Mouse (Mus musculus) hindbrain, embryonic 11.5 days (tissue): ENCODE data around the gene Fcrlb. TPM values are rescaled to one million over a fixed set of nuclear protein-coding genes. Genes with fewer than 3 reads are reported as not detected.

Source experiments
- ATAC-seq: fragments of 200-750 bp; cut with Nextera tagmentation; 2 replicates; pipeline ENCODE4 v1.8.0; 2017; ENCODE audit warnings: mild to moderate bottlenecking, moderate TSS enrichment, moderate library complexity; ENCODE audit not compliant: low FRiP score
- DNase-seq: peaks from one replicate; pipeline ENCODE4 v3.0.0-alpha.2; 2015; ENCODE audit warnings: low spot score
- H3K27ac ChIP-seq: fragments of 300-500 bp; sonication (generic); 2 replicates; pipeline ENCODE4 v1.5.1; 2014; ENCODE audit warnings: mild to moderate bottlenecking, low read depth, low read length
- H3K27me3 ChIP-seq: fragments of 300-500 bp; sonication (generic); 2 replicates; pipeline ENCODE4 v1.6.1; 2014; ENCODE audit warnings: mild to moderate bottlenecking, low read length, moderate library complexity, mixed read lengths; ENCODE audit not compliant: control insufficient read depth, insufficient read depth
- H3K36me3 ChIP-seq: fragments of 300-500 bp; sonication (generic); 2 replicates; pipeline ENCODE4 v1.6.1; 2014; ENCODE audit warnings: mild to moderate bottlenecking, low read length, moderate library complexity, mixed read lengths; ENCODE audit not compliant: control insufficient read depth, insufficient read depth
- H3K4me1 ChIP-seq: fragments of 300-500 bp; sonication (generic); replicated peaks from 2 replicates; pipeline ENCODE4 v1.6.1; 2014; ENCODE audit warnings: low read length, mixed read lengths; ENCODE audit not compliant: control insufficient read depth, insufficient read depth
- H3K4me2 ChIP-seq: fragments of 300-500 bp; sonication (generic); replicated peaks from 2 replicates; pipeline ENCODE4 v1.6.1; 2014; ENCODE audit warnings: mild to moderate bottlenecking, low read depth, low read length
- H3K4me3 ChIP-seq: fragments of 300-500 bp; sonication (generic); 2 replicates; pipeline ENCODE4 v1.5.1; 2014; ENCODE audit warnings: low read depth, low read length
- H3K9ac ChIP-seq: fragments of 300-500 bp; sonication (generic); 2 replicates; pipeline ENCODE4 v1.6.1; 2014; ENCODE audit warnings: low read depth, low read length
- H3K9me3 ChIP-seq: fragments of 300-500 bp; sonication (generic); 2 replicates; pipeline ENCODE4 v1.6.1; 2016; ENCODE audit warnings: low read length; ENCODE audit not compliant: control insufficient read depth
- WGBS: fragments of 180-500 bp; shearing (Covaris S2); extraction: QIAGEN DNeasy Blood & Tissue Kit; methylation state at CpG from one replicate; pipeline ENCODE4 v1.1.7; 2014; 5-methylcytosine and 5-hydroxymethylcytosine counted together
- polyA plus RNA-seq: library from polyadenylated mRNA; unstranded; fragments of >200 nt; fragmentation: Nextera tagmentation; extraction: Ambion mirVana; gene quantifications from 2 replicates; pipeline ENCODE4 v1.2.1, GENCODE M21; 2014

Fcrlb gene
- polyA plus RNA-seq, 1 experiment from 2014 or later, result not detected

GRCm38 (mm10) chr1:170939255-170939654, 26.5 kb upstream of the Fcrlb start:
- Histone ChIP-seq H3K9ac (no peak overlapping the region), H3K9me3 (no peaks in the 10 kb centered on the region), H3K4me1 (no peaks in the 10 kb centered on the region), H3K27me3 (no peaks in the 10 kb centered on the region), H3K36me3 (no peaks in the 10 kb centered on the region), H3K27ac (no peak overlapping the region), H3K4me2 (no peak overlapping the region), H3K4me3 (no peak overlapping the region)
- DNase-seq (no peak), ATAC-seq (no peak)
- 85% methylated on average over 12 of the region's 12 CpGs for WGBS

- 95% methylated on average over 2 of the region's 2 CpGs for WGBS
- Histone ChIP-seq H3K4me3 (no peak overlapping the region), H3K9ac (no peak overlapping the region), H3K36me3 (no peaks in the 10 kb centered on the region), H3K9me3 (no peaks in the 10 kb centered on the region), H3K4me1 (no peaks in the 10 kb centered on the region), H3K27ac (no peak overlapping the region), H3K4me2 (no peak overlapping the region), H3K27me3 (no peaks in the 10 kb centered on the region)
- no peak for ATAC-seq
- DNase-seq, result no peak
Observed at GRCm38 (mm10) chr1:170934383-170934782, 21.6 kb upstream of the Fcrlb start.

- H3K9me3 ChIP-seq, result no peaks in the 10 kb centered on the region
- no peaks in the 10 kb centered on the region for H3K36me3 ChIP-seq
- DNase-seq, result no peak
- ATAC-seq, result no peak
- H3K9ac ChIP-seq, result no peak overlapping the region
- WGBS, result 85% methylated on average over 1 of the region's 1 CpGs
- H3K4me3 ChIP-seq, result no peak overlapping the region
- H3K27me3 ChIP-seq, result no peaks in the 10 kb centered on the region
- no peaks in the 10 kb centered on the region for H3K4me1 ChIP-seq
- H3K4me2 ChIP-seq, result no peak overlapping the region
- H3K27ac ChIP-seq, result no peak overlapping the region
Observed at GRCm38 (mm10) chr1:170933940-170934339, 21.2 kb upstream of the Fcrlb start.

- Histone ChIP-seq H3K4me1 (no peaks in the 10 kb centered on the region), H3K4me2 (no peak overlapping the region), H3K9me3 (no peaks in the 10 kb centered on the region), H3K4me3 (no peak overlapping the region), H3K9ac (no peak overlapping the region), H3K27me3 (no peaks in the 10 kb centered on the region), H3K36me3 (no peaks in the 10 kb centered on the region), H3K27ac (no peak overlapping the region)
- 68% methylated on average over 6 of the region's 6 CpGs for WGBS
- ATAC-seq (no peak), DNase-seq (no peak)
Observed at GRCm38 (mm10) chr1:170933386-170933920, 20.7 kb upstream of the Fcrlb start.

- ATAC-seq, result no peak
Observed at GRCm38 (mm10) chr1:170932043-170932442, 19.3 kb upstream of the Fcrlb start.

GRCm38 (mm10) chr1:170929245-170929644, 16.5 kb upstream of the Fcrlb start:
- Histone ChIP-seq H3K4me3 (no peak overlapping the region), H3K27ac (no peak overlapping the region), H3K4me2 (no peak overlapping the region), H3K9ac (no peak overlapping the region), H3K9me3 (no peaks in the 10 kb centered on the region), H3K27me3 (no peaks in the 10 kb centered on the region), H3K4me1 (no peaks in the 10 kb centered on the region), H3K36me3 (no peaks in the 10 kb centered on the region)
- ATAC-seq (no peak), DNase-seq (no peak)
- WGBS, result 90% methylated on average over 4 of the region's 4 CpGs

More at GRCm38 (mm10) chr1:170932043-170932442, 19.3 kb upstream of the Fcrlb start:
- no peak overlapping the region for H3K27ac ChIP-seq
- no peak overlapping the region for H3K4me3 ChIP-seq
- no peaks in the 10 kb centered on the region for H3K9me3 ChIP-seq
- H3K27me3 ChIP-seq, result no peaks in the 10 kb centered on the region
- no peaks in the 10 kb centered on the region for H3K4me1 ChIP-seq
- no peak for DNase-seq
- H3K9ac ChIP-seq, result no peak overlapping the region
- H3K36me3 ChIP-seq, result no peaks in the 10 kb centered on the region
- H3K4me2 ChIP-seq, result no peak overlapping the region
- 89% methylated on average over 3 of the region's 3 CpGs for WGBS

- H3K4me3 ChIP-seq, result no peak overlapping the region
- H3K36me3 ChIP-seq, result no peaks in the 10 kb centered on the region
- no peaks in the 10 kb centered on the region for H3K27me3 ChIP-seq
- no peak overlapping the region for H3K27ac ChIP-seq
- no peak for ATAC-seq
- H3K4me2 ChIP-seq, result no peak overlapping the region
- 80% methylated on average over 2 of the region's 2 CpGs for WGBS
- no peak overlapping the region for H3K9ac ChIP-seq
- H3K9me3 ChIP-seq, result no peaks in the 10 kb centered on the region
- DNase-seq, result no peak
- no peaks in the 10 kb centered on the region for H3K4me1 ChIP-seq
Observed at GRCm38 (mm10) chr1:170928467-170928866, 15.7 kb upstream of the Fcrlb start.

- no peak within 1 kb of the TSS for H3K27ac ChIP-seq
- no peak within 1 kb of the TSS for H3K4me3 ChIP-seq
- H3K27me3 ChIP-seq, result no peaks in the 10 kb centered on the region
- no peaks in the 10 kb centered on the region for H3K4me1 ChIP-seq
- no peak within 1 kb of the TSS for H3K9ac ChIP-seq
- DNase-seq, result no peak
- H3K9me3 ChIP-seq, result no peaks in the 10 kb centered on the region
- no peaks in the 10 kb centered on the region for H3K36me3 ChIP-seq
- ATAC-seq, result no peak
- H3K4me2 ChIP-seq, result no peak within 1 kb of the TSS
- WGBS, result 84% methylated on average over 3 of the region's 3 CpGs
Observed at GRCm38 (mm10) chr1:170927378-170927777, 14.6 kb upstream of the Fcrlb start, which contains the start of gene Fcrla. Gene Fcrla (minus strand): TSS chr1:170927583.

GRCm38 (mm10) chr1:170926941-170927340, 14.2 kb upstream of the Fcrlb start:
- Histone ChIP-seq H3K27ac (no peak overlapping the region), H3K4me3 (no peak overlapping the region), H3K4me2 (no peak overlapping the region), H3K36me3 (no peaks in the 10 kb centered on the region), H3K27me3 (no peaks in the 10 kb centered on the region), H3K9ac (no peak overlapping the region), H3K4me1 (no peaks in the 10 kb centered on the region), H3K9me3 (no peaks in the 10 kb centered on the region)
- 63% methylated on average over 6 of the region's 6 CpGs for WGBS
- DNase-seq (no peak), ATAC-seq (no peak)
